Mouse (Mus musculus): ENCODE measurements around the gene Med7. TPM values are rescaled to one million over a fixed set of nuclear protein-coding genes. Genes with fewer than 3 reads are reported as not detected.

Gene Med7
- polyA plus RNA-seq (2014; fragmentation: Nextera tagmentation; extraction: Ambion mirVana) = 88.2 and 98.4 TPM in 2 replicates

DNA sequence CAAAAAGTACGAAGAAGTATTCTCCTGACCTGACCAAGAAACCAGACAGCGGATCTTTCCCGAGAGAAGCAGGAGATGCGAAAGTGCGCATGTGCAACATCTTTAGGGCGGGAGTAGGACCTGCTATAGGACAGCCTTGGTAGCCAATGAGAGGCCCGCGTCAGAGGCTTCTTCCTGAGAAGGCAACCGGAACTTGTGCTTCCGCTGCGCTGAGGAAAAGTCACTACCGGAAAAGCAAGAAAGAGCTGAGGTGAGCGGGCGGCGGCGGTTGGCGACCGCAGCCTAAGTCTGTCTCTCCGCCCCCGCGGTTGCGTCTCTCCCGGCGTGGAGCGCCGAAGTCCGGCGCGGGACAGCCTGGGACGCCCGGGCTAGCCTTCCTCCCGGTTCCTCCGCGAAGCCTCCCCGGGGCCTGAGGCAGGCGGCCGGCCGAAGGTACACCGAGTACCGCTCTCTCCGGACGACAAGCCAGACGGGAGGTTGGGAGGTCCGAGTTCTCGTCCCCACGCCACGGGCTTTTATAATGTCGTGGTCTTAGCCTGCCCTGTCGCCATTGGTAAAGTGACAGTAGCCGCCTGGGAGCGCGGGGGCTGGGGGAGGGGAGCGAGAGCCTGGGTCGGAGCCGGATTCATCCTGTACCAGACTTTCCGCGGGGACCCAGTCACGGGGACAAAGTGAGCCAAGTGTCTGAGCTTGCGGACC, at the start of gene Med7:
Med7 (plus strand) TSS at position 166 of the 699 bp plus-strand sequence.
- peak within 1 kb of the TSS; percentile 49 for H3K4me2 ChIP-seq (replicated peaks; ENCODE audit: low read depth, low read length)
- H3K27ac ChIP-seq (ENCODE audit: low read depth, low read length) = peak within 1 kb of the TSS; percentile 85
- peak within 1 kb of the TSS; percentile 81 for H3K9ac ChIP-seq (ENCODE audit: low read depth, low read length)
- peak within 1 kb of the TSS; percentile 68 for H3K4me3 ChIP-seq (ENCODE audit: low read length)
- H3K4me1 ChIP-seq (ENCODE audit: control insufficient read depth, insufficient read depth, low read length) = peaks cover 3% of the 10 kb centered on the region; the same call in 1 of the 2 replicates
- no peaks in the 10 kb centered on the region for H3K27me3 ChIP-seq (ENCODE audit: control insufficient read depth, insufficient read depth, low read length)
- under 1% methylated on average over 57 of the region's 59 CpGs for WGBS
- H3K36me3 ChIP-seq (ENCODE audit: control insufficient read depth, insufficient read depth, low read length) = peaks cover 20% of the 10 kb centered on the region; the same call in 1 of the 2 replicates
- H3K9me3 ChIP-seq (ENCODE audit: control insufficient read depth, low read length) = no peaks in the 10 kb centered on the region
- peak; percentile 99 for ATAC-seq (ENCODE audit: low FRiP score, low TSS enrichment)

GRCm38 (mm10) chr11:46387061-46387460, 49.7 kb upstream of the Med7 start:
- H3K9ac ChIP-seq (ENCODE audit: low read depth, low read length) = no peak overlapping the region
- no peak overlapping the region for H3K4me2 ChIP-seq (replicated peaks; ENCODE audit: low read depth, low read length)
- 94% methylated on average over 8 of the region's 8 CpGs for WGBS
- no peaks in the 10 kb centered on the region for H3K4me1 ChIP-seq (ENCODE audit: control insufficient read depth, insufficient read depth, low read length)
- H3K4me3 ChIP-seq (ENCODE audit: low read length) = no peak overlapping the region
- H3K9me3 ChIP-seq (ENCODE audit: control insufficient read depth, low read length) = no peaks in the 10 kb centered on the region
- H3K27me3 ChIP-seq (ENCODE audit: control insufficient read depth, insufficient read depth, low read length) = no peaks in the 10 kb centered on the region
- H3K36me3 ChIP-seq (ENCODE audit: control insufficient read depth, insufficient read depth, low read length) = no peaks in the 10 kb centered on the region
- no peak overlapping the region for H3K27ac ChIP-seq (ENCODE audit: low read depth, low read length)
- ATAC-seq (ENCODE audit: low FRiP score, low TSS enrichment) = no peak

GRCm38 (mm10) chr11:46388438-46388837, 48.3 kb upstream of the Med7 start:
- 37% methylated on average over 6 of the region's 6 CpGs for WGBS
- Histone ChIP-seq H3K27me3 (ENCODE audit: control insufficient read depth, insufficient read depth, low read length) (no peaks in the 10 kb centered on the region), H3K9me3 (ENCODE audit: control insufficient read depth, low read length) (no peaks in the 10 kb centered on the region), H3K27ac (ENCODE audit: low read depth, low read length) (no peak overlapping the region), H3K4me3 (ENCODE audit: low read length) (no peak overlapping the region), H3K9ac (ENCODE audit: low read depth, low read length) (no peak overlapping the region), H3K36me3 (ENCODE audit: control insufficient read depth, insufficient read depth, low read length) (no peaks in the 10 kb centered on the region), H3K4me2 (replicated peaks; ENCODE audit: low read depth, low read length) (no peak overlapping the region; the same call in 1 of the 2 replicates), H3K4me1 (ENCODE audit: control insufficient read depth, insufficient read depth, low read length) (no peaks in the 10 kb centered on the region)
- ATAC-seq (ENCODE audit: low FRiP score, low TSS enrichment) = peak; percentile 71

- Histone ChIP-seq H3K36me3 (ENCODE audit: control insufficient read depth, insufficient read depth, low read length) (no peaks in the 10 kb centered on the region), H3K4me2 (replicated peaks; ENCODE audit: low read depth, low read length) (no peak within 1 kb of the TSS; the same call in 1 of the 2 replicates), H3K27me3 (ENCODE audit: control insufficient read depth, insufficient read depth, low read length) (no peaks in the 10 kb centered on the region), H3K9me3 (ENCODE audit: control insufficient read depth, low read length) (no peaks in the 10 kb centered on the region), H3K9ac (ENCODE audit: low read depth, low read length) (no peak within 1 kb of the TSS), H3K4me3 (ENCODE audit: low read length) (no peak within 1 kb of the TSS), H3K27ac (ENCODE audit: low read depth, low read length) (no peak within 1 kb of the TSS), H3K4me1 (ENCODE audit: control insufficient read depth, insufficient read depth, low read length) (no peaks in the 10 kb centered on the region)
- WGBS = 75% methylated on average over 13 of the region's 13 CpGs
- no peak for ATAC-seq (ENCODE audit: low FRiP score, low TSS enrichment)
Observed at GRCm38 (mm10) chr11:46389336-46390117, 47.2 kb upstream of the Med7 start, which contains the start of gene Itk. TSS of gene Itk (minus strand) at chr11:46389515.

DNA sequence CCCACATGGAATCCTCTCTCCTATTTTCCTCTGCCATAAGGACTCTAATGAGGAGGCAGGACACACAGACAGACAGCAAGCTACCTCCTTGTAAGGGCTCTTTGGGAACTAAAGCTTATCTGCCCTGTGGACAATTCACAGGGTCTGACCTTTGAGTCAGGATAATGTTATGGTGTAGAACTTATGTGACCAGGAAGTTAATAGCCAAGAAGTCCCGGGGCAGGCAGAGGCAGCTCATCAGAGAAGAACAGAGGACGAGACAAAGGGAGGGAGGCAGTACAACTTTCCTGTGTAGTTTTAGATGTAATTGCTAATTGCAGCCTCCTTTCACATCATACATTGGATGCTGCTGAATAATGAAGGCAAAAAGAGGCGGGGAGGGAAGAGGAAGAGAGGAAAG, 46.1 kb upstream of the Med7 start:
- H3K27me3 ChIP-seq (ENCODE audit: control insufficient read depth, insufficient read depth, low read length) = no peaks in the 10 kb centered on the region
- H3K27ac ChIP-seq (ENCODE audit: low read depth, low read length) = no peak overlapping the region
- H3K9me3 ChIP-seq (ENCODE audit: control insufficient read depth, low read length) = no peaks in the 10 kb centered on the region
- H3K9ac ChIP-seq (ENCODE audit: low read depth, low read length) = no peak overlapping the region
- no peak overlapping the region for H3K4me2 ChIP-seq (replicated peaks; ENCODE audit: low read depth, low read length)
- no peak overlapping the region for H3K4me3 ChIP-seq (ENCODE audit: low read length)
- no peaks in the 10 kb centered on the region for H3K4me1 ChIP-seq (ENCODE audit: control insufficient read depth, insufficient read depth, low read length)
- ATAC-seq (ENCODE audit: low FRiP score, low TSS enrichment) = no peak
- WGBS = 50% methylated on average over 3 of the region's 3 CpGs
- no peaks in the 10 kb centered on the region for H3K36me3 ChIP-seq (ENCODE audit: control insufficient read depth, insufficient read depth, low read length)

DNA sequence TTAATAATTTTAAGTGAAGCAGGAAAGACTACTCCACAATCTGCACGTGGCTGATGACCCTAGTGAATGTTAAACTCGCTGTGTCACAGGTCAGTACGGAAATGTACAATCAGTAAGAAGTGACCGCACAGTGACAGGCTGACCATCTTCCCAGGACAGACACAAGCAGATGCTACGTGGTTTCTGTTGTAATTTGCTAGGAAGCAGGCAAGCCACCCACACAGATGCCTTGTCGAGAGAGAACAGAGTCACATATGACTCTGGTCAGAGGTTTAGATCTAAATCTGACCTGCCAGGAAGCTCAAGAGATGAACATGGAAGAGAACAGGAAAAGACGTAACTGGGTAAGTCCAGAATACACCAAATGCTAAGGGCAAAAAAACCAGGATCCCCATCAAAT, 43.8 kb upstream of the Med7 start:
- no peaks in the 10 kb centered on the region for H3K27me3 ChIP-seq (ENCODE audit: control insufficient read depth, insufficient read depth, low read length)
- H3K4me1 ChIP-seq (ENCODE audit: control insufficient read depth, insufficient read depth, low read length) = no peaks in the 10 kb centered on the region
- 77% methylated on average over 7 of the region's 7 CpGs for WGBS
- H3K4me3 ChIP-seq (ENCODE audit: low read length) = no peak overlapping the region
- no peaks in the 10 kb centered on the region for H3K36me3 ChIP-seq (ENCODE audit: control insufficient read depth, insufficient read depth, low read length)
- no peak overlapping the region for H3K27ac ChIP-seq (ENCODE audit: low read depth, low read length)
- H3K4me2 ChIP-seq (replicated peaks; ENCODE audit: low read depth, low read length) = no peak overlapping the region
- ATAC-seq (ENCODE audit: low FRiP score, low TSS enrichment) = no peak
- H3K9me3 ChIP-seq (ENCODE audit: control insufficient read depth, low read length) = no peaks in the 10 kb centered on the region
- no peak overlapping the region for H3K9ac ChIP-seq (ENCODE audit: low read depth, low read length)

- 81% methylated on average over 4 of the region's 4 CpGs for whole genome bisulfite sequencing
- Histone ChIP-seq H3K9me3 (ENCODE audit: control insufficient read depth, low read length) (no peaks in the 10 kb centered on the region), H3K4me2 (replicated peaks; ENCODE audit: low read depth, low read length) (no peak overlapping the region), H3K36me3 (ENCODE audit: control insufficient read depth, insufficient read depth, low read length) (no peaks in the 10 kb centered on the region), H3K4me1 (ENCODE audit: control insufficient read depth, insufficient read depth, low read length) (no peaks in the 10 kb centered on the region), H3K27ac (ENCODE audit: low read depth, low read length) (no peak overlapping the region), H3K27me3 (ENCODE audit: control insufficient read depth, insufficient read depth, low read length) (no peaks in the 10 kb centered on the region), H3K4me3 (ENCODE audit: low read length) (no peak overlapping the region), H3K9ac (ENCODE audit: low read depth, low read length) (no peak overlapping the region)
- ATAC-seq (ENCODE audit: low FRiP score, low TSS enrichment) = no peak
Observed at GRCm38 (mm10) chr11:46393413-46393812, 43.3 kb upstream of the Med7 start.

GRCm38 (mm10) chr11:46395088-46395487, 41.6 kb upstream of the Med7 start:
- Histone ChIP-seq H3K9ac (ENCODE audit: low read depth, low read length) (no peak overlapping the region), H3K27me3 (ENCODE audit: control insufficient read depth, insufficient read depth, low read length) (no peaks in the 10 kb centered on the region), H3K4me2 (replicated peaks; ENCODE audit: low read depth, low read length) (no peak overlapping the region), H3K36me3 (ENCODE audit: control insufficient read depth, insufficient read depth, low read length) (no peaks in the 10 kb centered on the region), H3K4me3 (ENCODE audit: low read length) (no peak overlapping the region), H3K27ac (ENCODE audit: low read depth, low read length) (no peak overlapping the region), H3K9me3 (ENCODE audit: control insufficient read depth, low read length) (no peaks in the 10 kb centered on the region), H3K4me1 (ENCODE audit: control insufficient read depth, insufficient read depth, low read length) (no peaks in the 10 kb centered on the region)
- no peak for ATAC-seq (ENCODE audit: low FRiP score, low TSS enrichment)
- 55% methylated on average over 2 of the region's 2 CpGs for WGBS

- Histone ChIP-seq H3K4me3 (ENCODE audit: low read length) (no peak overlapping the region), H3K9me3 (ENCODE audit: control insufficient read depth, low read length) (no peaks in the 10 kb centered on the region), H3K36me3 (ENCODE audit: control insufficient read depth, insufficient read depth, low read length) (no peaks in the 10 kb centered on the region), H3K27ac (ENCODE audit: low read depth, low read length) (no peak overlapping the region), H3K27me3 (ENCODE audit: control insufficient read depth, insufficient read depth, low read length) (no peaks in the 10 kb centered on the region), H3K4me2 (replicated peaks; ENCODE audit: low read depth, low read length) (no peak overlapping the region), H3K4me1 (ENCODE audit: control insufficient read depth, insufficient read depth, low read length) (no peaks in the 10 kb centered on the region), H3K9ac (ENCODE audit: low read depth, low read length) (no peak overlapping the region)
- 95% methylated on average over 2 of the region's 2 CpGs for WGBS
- ATAC-seq (ENCODE audit: low FRiP score, low TSS enrichment) = no peak
Observed at GRCm38 (mm10) chr11:46395698-46396097, 41.0 kb upstream of the Med7 start.

Measured in kidney, embryonic 14.5 days (tissue).